Mouse (Mus musculus): ENCODE measurements around the gene Nudt22. TPM values are rescaled to one million over a fixed set of nuclear protein-coding genes. Genes with fewer than 3 reads are reported as not detected.

Nudt22 gene
- polyA plus RNA-seq, 1 experiment from 2014 or later = 20.7 TPM

GRCm38 (mm10) chr19:6948186-6948585 lies 47.7 kb downstream of the Nudt22 start:
- ATAC-seq (ENCODE audit: insufficient read depth) (no peak), DNase-seq (no peak)
- Histone ChIP-seq H3K27me3 (ENCODE audit: insufficient read depth, low read length) (no peaks in the 10 kb centered on the region), H3K4me1 (ENCODE audit: insufficient read depth) (peaks cover 16% of the 10 kb centered on the region), H3K36me3 (ENCODE audit: insufficient read depth) (0 out of 2 replicates have a peak, but pooled peaks cover 8% of the 10 kb centered on the region), H3K9ac (no peak overlapping the region), H3K9me3 (ENCODE audit: low read depth, low read length) (no peaks in the 10 kb centered on the region), H3K4me2 (no peak overlapping the region), H3K4me3 (ENCODE audit: low read depth, low read length) (no peak overlapping the region), H3K27ac (ENCODE audit: low read depth) (no peak overlapping the region)
- TF ChIP-seq CTCF (IDR thresholded peaks at IDR 0.05; ENCODE audit: low read depth) = no peak
- WGBS = 75% methylated on average over 4 of the region's 4 CpGs

GRCm38 (mm10) chr19:6947742-6948141 lies 48.2 kb downstream of the Nudt22 start:
- Histone ChIP-seq H3K4me3 (ENCODE audit: low read depth, low read length) (no peak overlapping the region), H3K4me2 (no peak overlapping the region), H3K27ac (ENCODE audit: low read depth) (no peak overlapping the region), H3K9ac (no peak overlapping the region), H3K27me3 (ENCODE audit: insufficient read depth, low read length) (no peaks in the 10 kb centered on the region), H3K9me3 (ENCODE audit: low read depth, low read length) (no peaks in the 10 kb centered on the region), H3K36me3 (ENCODE audit: insufficient read depth) (0 out of 2 replicates have a peak, but pooled peaks cover 8% of the 10 kb centered on the region), H3K4me1 (ENCODE audit: insufficient read depth) (peaks cover 16% of the 10 kb centered on the region)
- TF ChIP-seq CTCF (IDR thresholded peaks at IDR 0.05; ENCODE audit: low read depth) = no peak
- no peak for DNase-seq
- WGBS = 61% methylated on average over 4 of the region's 4 CpGs
- ATAC-seq (ENCODE audit: insufficient read depth) = no peak

DNA sequence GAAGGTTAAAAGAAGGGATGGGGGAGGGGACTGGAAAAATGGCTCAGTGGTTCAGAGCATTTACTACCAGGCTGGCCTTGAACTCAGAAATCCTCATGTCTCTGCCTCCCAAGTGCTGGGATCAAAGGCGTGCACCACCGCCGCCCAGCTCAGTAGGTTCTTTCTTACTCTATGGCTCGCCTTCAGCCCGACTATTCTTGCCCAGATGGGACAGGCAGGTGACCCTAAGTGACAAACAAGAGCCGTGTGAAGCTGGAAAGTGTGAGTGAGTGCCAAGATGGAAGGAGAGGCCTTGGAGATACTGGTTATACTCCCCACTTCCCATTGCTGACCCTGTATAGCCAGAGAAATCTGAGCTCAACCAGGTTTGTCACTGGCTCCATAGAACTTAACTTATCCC lies 52.2 kb downstream of the Nudt22 start:
- Histone ChIP-seq H3K4me2 (no peak overlapping the region), H3K9ac (no peak overlapping the region), H3K9me3 (ENCODE audit: low read depth, low read length) (no peaks in the 10 kb centered on the region), H3K36me3 (ENCODE audit: insufficient read depth) (0 out of 2 replicates have a peak, but pooled peaks cover 4% of the 10 kb centered on the region), H3K4me1 (ENCODE audit: insufficient read depth) (peaks cover 9% of the 10 kb centered on the region), H3K4me3 (ENCODE audit: low read depth, low read length) (no peak overlapping the region), H3K27ac (ENCODE audit: low read depth) (no peak overlapping the region), H3K27me3 (ENCODE audit: insufficient read depth, low read length) (no peaks in the 10 kb centered on the region)
- 86% methylated on average over 6 of the region's 6 CpGs for WGBS
- no peak for DNase-seq
- no peak for ATAC-seq (ENCODE audit: insufficient read depth)
- no peak for TF ChIP-seq CTCF (IDR thresholded peaks at IDR 0.05; ENCODE audit: low read depth)

Other genes with a start within 250 kb of the Nudt22 start
- gene Rps6ka4, start 155.5 kb downstream of the Nudt22 start, polyA plus RNA-seq (2014; fragmentation: Nextera tagmentation; extraction: Ambion mirVana) = 28.6 and 29.8 TPM in 2 replicates
- 1.0 and 1.5 TPM in 2 replicates for gene Ccdc88b, start 137.9 kb downstream of the Nudt22 start, polyA plus RNA-seq (2014; fragmentation: Nextera tagmentation; extraction: Ambion mirVana)
- gene Trmt112, start 86.4 kb downstream of the Nudt22 start, polyA plus RNA-seq (2014; fragmentation: Nextera tagmentation; extraction: Ambion mirVana) = 151 and 155 TPM in 2 replicates
- gene Prdx5, start 86.0 kb downstream of the Nudt22 start, polyA plus RNA-seq (2014; fragmentation: Nextera tagmentation; extraction: Ambion mirVana) = 151 and 153 TPM in 2 replicates
- 3.1 and 4.2 TPM in 2 replicates for gene Esrra, start 74.3 kb downstream of the Nudt22 start, polyA plus RNA-seq (2014; fragmentation: Nextera tagmentation; extraction: Ambion mirVana)
- gene Catsperz, start 70.7 kb downstream of the Nudt22 start, polyA plus RNA-seq (2014; fragmentation: Nextera tagmentation; extraction: Ambion mirVana) = 2.2 and 2.3 TPM in 2 replicates
- 0.17 and 0.38 TPM in 2 replicates for gene Kcnk4, start 61.6 kb downstream of the Nudt22 start, polyA plus RNA-seq (2014; fragmentation: Nextera tagmentation; extraction: Ambion mirVana)
- gene Bad, start 54.3 kb downstream of the Nudt22 start, polyA plus RNA-seq (2014; fragmentation: Nextera tagmentation; extraction: Ambion mirVana) = 61.0 and 65.0 TPM in 2 replicates
- gene Gpr137, start 53.6 kb downstream of the Nudt22 start, polyA plus RNA-seq (2014; fragmentation: Nextera tagmentation; extraction: Ambion mirVana) = 21.8 and 23.5 TPM in 2 replicates
- 218 and 224 TPM in 2 replicates for gene Ppp1r14b, start 21.1 kb downstream of the Nudt22 start, polyA plus RNA-seq (2014; fragmentation: Nextera tagmentation; extraction: Ambion mirVana)
- 53.3 and 55.9 TPM in 2 replicates for gene Plcb3, start 19.6 kb downstream of the Nudt22 start, polyA plus RNA-seq (2014; fragmentation: Nextera tagmentation; extraction: Ambion mirVana)
- 84.4 and 84.8 TPM in 2 replicates for gene Fkbp2, start 15.6 kb downstream of the Nudt22 start, polyA plus RNA-seq (2014; fragmentation: Nextera tagmentation; extraction: Ambion mirVana)
- 42.5 and 44.6 TPM in 2 replicates for gene Vegfb, start 8.5 kb downstream of the Nudt22 start, polyA plus RNA-seq (2014; fragmentation: Nextera tagmentation; extraction: Ambion mirVana)
- 18.6 and 22.8 TPM in 2 replicates for gene Dnajc4, start 3.5 kb downstream of the Nudt22 start, polyA plus RNA-seq (2014; fragmentation: Nextera tagmentation; extraction: Ambion mirVana)
- gene Trpt1, start within 50 bp of the Nudt22 start, polyA plus RNA-seq (2014; fragmentation: Nextera tagmentation; extraction: Ambion mirVana) = 9.0 and 10.5 TPM in 2 replicates
- gene Fermt3, start 23.4 kb upstream of the Nudt22 start, polyA plus RNA-seq (2014; fragmentation: Nextera tagmentation; extraction: Ambion mirVana) = 8.6 and 9.1 TPM in 2 replicates
- 250 and 255 TPM in 2 replicates for gene Stip1, start 43.9 kb upstream of the Nudt22 start, polyA plus RNA-seq (2014; fragmentation: Nextera tagmentation; extraction: Ambion mirVana)
- gene Macrod1, start 60.7 kb upstream of the Nudt22 start, polyA plus RNA-seq (2014; fragmentation: Nextera tagmentation; extraction: Ambion mirVana) = 11.0 and 11.4 TPM in 2 replicates
- gene Flrt1, start 109.6 kb upstream of the Nudt22 start, polyA plus RNA-seq (2014; fragmentation: Nextera tagmentation; extraction: Ambion mirVana) = 1.4 and 2.0 TPM in 2 replicates
- gene Otub1, start 210.2 kb upstream of the Nudt22 start, polyA plus RNA-seq (2014; fragmentation: Nextera tagmentation; extraction: Ambion mirVana) = 206 and 221 TPM in 2 replicates
- gene Cox8a, start 221.5 kb upstream of the Nudt22 start, polyA plus RNA-seq (2014; fragmentation: Nextera tagmentation; extraction: Ambion mirVana) = 917 and 922 TPM in 2 replicates
- gene Naa40, start 245.1 kb upstream of the Nudt22 start, polyA plus RNA-seq (2014; fragmentation: Nextera tagmentation; extraction: Ambion mirVana) = 64.9 and 65.8 TPM in 2 replicates

Data from lung, embryonic 14.5 days (tissue).